Mouse (Mus musculus) ES-E14 (cell line): ENCODE results near the gene Chn2. TPM values are rescaled to one million over a fixed set of nuclear protein-coding genes. Genes with fewer than 3 reads are reported as not detected.

ENCODE experiments used
- DNase-seq: peaks from one replicate; pipeline ENCODE4 v3.0.0-alpha.2; 2013; ENCODE audit warnings: low read depth, low spot score
- H3K27ac ChIP-seq: 2 replicates; pipeline ENCODE4 v1.5.1; 2012; ENCODE audit warnings: low read depth, mild to moderate bottlenecking, low read length, moderate library complexity, mixed read lengths; ENCODE audit not compliant: poor library complexity, insufficient read depth, severe bottlenecking
- H3K36me3 ChIP-seq: 2 replicates; pipeline ENCODE4 v1.6.1; 2012; ENCODE audit warnings: mild to moderate bottlenecking, low read length, moderate library complexity, mixed read lengths; ENCODE audit not compliant: control insufficient read depth, poor library complexity, insufficient read depth, severe bottlenecking
- H3K4me1 ChIP-seq, 2 experiments: fragments of 150-350 bp in 1 of 2; sonication (generic) in 1 of 2; 2 replicates each; pipeline ENCODE4 v1.6.1; 2012; ENCODE audit warnings: low read length in 2 of 2, mild to moderate bottlenecking in 1 of 2, mixed read lengths in 1 of 2; ENCODE audit not compliant: control insufficient read depth in 2 of 2, insufficient read depth in 2 of 2, poor library complexity in 1 of 2
- H3K4me3 ChIP-seq, 2 experiments: fragments of 150-350 bp in 1 of 2; sonication (generic) in 1 of 2; 2 replicates each; pipeline ENCODE4 v1.5.1; 2012; ENCODE audit warnings: low read length in 2 of 2, low read depth in 1 of 2, mild to moderate bottlenecking in 1 of 2, mixed read lengths in 1 of 2; ENCODE audit not compliant: insufficient read depth in 1 of 2, poor library complexity in 1 of 2, severe bottlenecking in 1 of 2
- H3K9ac ChIP-seq: 2 replicates; pipeline ENCODE4 v1.6.1; 2012; ENCODE audit warnings: low read depth, mild to moderate bottlenecking, low read length, mixed read lengths; ENCODE audit not compliant: poor library complexity, insufficient read depth, severe bottlenecking
- H3K9me3 ChIP-seq: fragments of 150-350 bp; sonication (generic); 2 replicates; pipeline ENCODE4 v1.6.1; 2012; ENCODE audit warnings: low read depth, mild to moderate bottlenecking, low read length; ENCODE audit not compliant: control insufficient read depth, insufficient read depth
- CHD2 ChIP-seq: IDR thresholded peaks from 2 replicates; pipeline ENCODE4 v1.6.1; 2014; ENCODE audit warnings: mild to moderate bottlenecking, low read depth, low read length, inconsistent platforms
- HCFC1 ChIP-seq: IDR thresholded peaks from 2 replicates; pipeline ENCODE4 v1.6.1; 2012; ENCODE audit warnings: low read length, inconsistent platforms, borderline replicate concordance; ENCODE audit not compliant: insufficient read depth
- MAFK ChIP-seq: IDR thresholded peaks from 2 replicates; pipeline ENCODE4 v1.6.1; 2014; ENCODE audit warnings: mild to moderate bottlenecking, low read depth, low read length, inconsistent platforms; ENCODE audit not compliant: insufficient read depth
- ZC3H11A ChIP-seq: IDR thresholded peaks from 2 replicates; pipeline ENCODE4 v1.6.1; 2012; ENCODE audit warnings: low read depth, mild to moderate bottlenecking, inconsistent platforms, low read length, borderline replicate concordance
- ZNF384 ChIP-seq: IDR thresholded peaks from 2 replicates; pipeline ENCODE4 v1.6.1; 2012; ENCODE audit warnings: low read depth, low read length, inconsistent platforms
- in situ Hi-C, 2 experiments: fragments of 600-800 bp; cut with MboI; formaldehyde crosslinking; loops; one replicate each; pipeline ENCODE4 v1.15.1; 2025; ENCODE audit warnings: low sequenced_read_pairs in 2 of 2, inconsistent platforms in 1 of 2; ENCODE audit not compliant: unreplicated experiment in 2 of 2
- total RNA-seq: library from RNA; depleted of rRNA; stranded (reverse); fragments of 300-350 nt; gene quantifications from 2 replicates; pipeline ENCODE4 v1.2.3, GENCODE M21; 2012

Chn2 gene
- total RNA-seq, 1 experiment, result 7.1 TPM

DNA sequence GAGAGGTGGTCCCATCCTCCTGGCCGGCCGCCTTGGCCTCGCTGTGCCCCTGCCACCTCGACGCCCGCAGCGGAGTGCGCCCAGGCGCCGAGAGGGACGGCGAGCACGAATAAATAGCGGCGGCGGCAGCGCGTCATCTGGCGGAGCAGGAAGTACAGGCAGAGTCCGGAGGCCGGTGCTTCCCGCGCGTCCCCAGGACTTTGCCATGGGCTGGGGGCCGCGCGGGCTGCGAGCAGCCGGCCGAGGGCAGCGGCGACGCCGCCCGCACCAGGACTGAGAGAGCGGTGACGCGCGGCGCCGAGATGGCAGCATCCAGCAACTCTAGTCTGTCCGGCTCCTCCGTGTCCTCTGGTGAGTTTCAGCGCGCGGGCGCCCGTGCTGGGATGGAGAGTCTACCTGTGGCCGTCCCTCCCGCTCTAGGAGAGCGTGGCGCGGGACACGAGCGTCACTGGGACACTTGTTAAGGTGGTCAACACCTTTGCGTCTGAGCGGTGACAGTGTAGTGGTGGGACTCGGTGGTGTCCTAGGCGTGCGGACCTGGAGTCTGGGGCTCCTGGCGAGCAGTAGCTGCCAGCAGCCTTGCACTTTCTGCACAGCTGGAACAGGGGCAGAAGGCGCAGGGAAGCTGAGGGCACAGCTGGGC, 572 bp downstream of the Chn2 start:
- in situ Hi-C loops, result loop anchor here in 1 of 2 experiments (25.0 kb wide), 1 partner anchor 172 kb away; no protein-coding TSS in a partner anchor
- peak overlapping the region; percentile 78 for H3K9ac ChIP-seq
- DNase-seq, result peak; percentile 30
- H3K9me3 ChIP-seq, result no peaks in the 10 kb centered on the region
- no peaks in the 10 kb centered on the region for H3K36me3 ChIP-seq
- peaks cover 0 to 1% of the 10 kb centered on the region in 2 experiments; a peak in 1 of 4 replicates for H3K4me1 ChIP-seq
- H3K27ac ChIP-seq, result no peak overlapping the region
- no peak for TF ChIP-seq MAFK
- TF ChIP-seq HCFC1, result 0 out of 2 replicates have a peak, but pooled peaks have one; percentile 27
- peak overlapping the region; percentile 93 for H3K4me3 ChIP-seq

DNA sequence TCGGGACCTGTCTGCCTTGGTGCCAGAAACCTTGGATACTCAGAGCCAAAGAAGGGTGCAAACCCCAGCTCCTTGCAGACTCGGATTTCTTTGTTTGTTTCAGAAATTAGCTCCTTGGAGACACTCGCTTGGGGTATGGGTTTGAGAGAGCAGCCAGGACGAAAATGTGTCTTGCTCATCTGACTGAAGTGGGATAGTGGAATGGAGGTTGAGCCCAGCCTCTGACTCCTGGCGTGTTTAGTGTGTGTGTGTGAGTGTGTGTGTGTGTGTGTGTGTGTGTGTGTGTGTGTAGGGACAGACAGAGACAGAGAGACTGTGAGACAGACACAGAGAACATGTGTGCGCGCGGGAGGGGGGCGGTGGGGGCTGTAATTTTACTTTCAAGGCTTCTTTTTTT, 1.1 kb downstream of the Chn2 start:
- TF ChIP-seq ZC3H11A (no peak), MAFK (no peak), CHD2 (no peak), HCFC1 (no peak), ZNF384 (no peak)
- Histone ChIP-seq H3K36me3 (no peaks in the 10 kb centered on the region), H3K4me1 (no peaks in the 10 kb centered on the region), H3K27ac (no peak overlapping the region), H3K4me3 (peak overlapping the region; percentile 93), H3K9me3 (no peaks in the 10 kb centered on the region), H3K9ac (0 out of 2 replicates have a peak overlapping the region, but pooled peaks have one; percentile 78)
- in situ Hi-C loops, result loop anchor here in 1 of 2 experiments (25.0 kb wide), 1 partner anchor 172 kb away; no protein-coding TSS in a partner anchor
- DNase-seq, result no peak

DNA sequence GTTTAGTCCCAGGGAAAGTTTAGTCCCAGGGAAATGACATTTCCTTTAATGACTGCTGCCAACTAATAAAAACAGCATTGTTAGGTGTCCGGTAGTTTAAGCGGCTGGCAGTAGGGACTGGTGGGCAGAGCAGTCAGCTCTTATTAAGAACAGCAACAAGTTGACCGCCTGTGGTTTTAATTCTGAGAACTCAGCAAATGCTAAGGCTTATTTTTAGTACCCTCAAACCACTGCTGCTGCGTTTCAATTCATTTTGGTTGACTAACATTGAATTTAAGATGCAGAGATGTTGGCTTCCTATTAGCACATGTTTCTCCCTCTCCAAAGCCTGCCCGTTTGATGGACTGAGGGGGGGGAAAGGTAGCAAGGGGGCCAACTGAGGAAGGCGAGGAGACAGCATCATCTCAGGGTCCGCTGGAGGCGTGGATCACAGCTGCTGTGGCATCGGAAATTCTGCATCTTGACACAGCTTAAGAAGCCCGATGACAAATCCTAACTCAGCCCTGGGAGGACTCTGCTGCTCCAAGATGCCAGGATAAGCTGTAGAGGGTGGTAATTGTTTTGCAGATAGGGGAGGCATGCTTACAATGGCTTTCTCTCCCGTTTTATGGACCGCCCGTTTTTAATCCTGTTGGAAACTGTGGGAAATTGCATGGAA, 2.2 kb downstream of the Chn2 start:
- peaks cover 1 to 2% of the 10 kb centered on the region in 2 experiments; a peak in 1 of 4 replicates for H3K4me1 ChIP-seq
- DNase-seq, result no peak
- H3K9me3 ChIP-seq, result no peaks in the 10 kb centered on the region
- H3K9ac ChIP-seq, result no peak overlapping the region
- H3K27ac ChIP-seq, result no peak overlapping the region
- H3K36me3 ChIP-seq, result no peaks in the 10 kb centered on the region
- in situ Hi-C loops, result loop anchor here in 1 of 2 experiments (25.0 kb wide), 1 partner anchor 171 kb away; no protein-coding TSS in a partner anchor
- no peak for TF ChIP-seq MAFK
- TF ChIP-seq CHD2, result no peak
- peak; percentile 68; the same call in 1 of the 2 replicates for TF ChIP-seq ZNF384
- H3K4me3 ChIP-seq, result no peak overlapping the region

DNA sequence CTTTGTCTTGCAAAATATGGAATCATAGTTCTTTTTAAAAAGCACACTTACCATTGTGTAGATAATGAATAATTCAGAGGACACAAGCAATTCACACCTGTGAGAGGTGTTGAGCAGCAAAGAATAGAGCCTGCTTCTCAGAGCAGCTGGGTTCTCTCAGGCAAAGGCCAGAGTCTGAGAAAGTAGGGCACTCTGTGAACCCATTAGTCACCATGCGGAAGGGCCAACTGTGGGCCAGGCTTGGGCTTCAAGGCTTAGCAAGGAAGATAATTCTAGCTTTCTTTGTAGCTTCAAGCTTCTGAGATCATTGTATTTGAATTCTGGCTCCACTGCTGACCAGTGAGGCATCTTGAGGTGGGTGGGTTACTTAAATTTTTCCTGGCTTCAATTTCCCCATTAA, 2.8 kb downstream of the Chn2 start:
- in situ Hi-C loops, result loop anchor here in 1 of 2 experiments (25.0 kb wide), 1 partner anchor 170 kb away; no protein-coding TSS in a partner anchor
- H3K4me3 ChIP-seq, result no peak overlapping the region
- TF ChIP-seq ZNF384 (no peak), ZC3H11A (no peak), MAFK (no peak), HCFC1 (no peak), CHD2 (no peak)
- no peaks in the 10 kb centered on the region for H3K9me3 ChIP-seq
- no peaks in the 10 kb centered on the region for H3K36me3 ChIP-seq
- peaks cover 1 to 7% of the 10 kb centered on the region in 2 experiments; a peak in 2 of 4 replicates for H3K4me1 ChIP-seq
- no peak for DNase-seq
- H3K9ac ChIP-seq, result no peak overlapping the region
- no peak overlapping the region for H3K27ac ChIP-seq
